Mouse (Mus musculus) forelimb bud, embryonic 11.5 days (tissue): ENCODE data around the gene Asb6.

ENCODE experiments used
- DNase-seq: peaks from one replicate; pipeline ENCODE4 v3.0.0-alpha.2; 2012; ENCODE audit warnings: low read depth, low spot score

Gene Asb6

DNA sequence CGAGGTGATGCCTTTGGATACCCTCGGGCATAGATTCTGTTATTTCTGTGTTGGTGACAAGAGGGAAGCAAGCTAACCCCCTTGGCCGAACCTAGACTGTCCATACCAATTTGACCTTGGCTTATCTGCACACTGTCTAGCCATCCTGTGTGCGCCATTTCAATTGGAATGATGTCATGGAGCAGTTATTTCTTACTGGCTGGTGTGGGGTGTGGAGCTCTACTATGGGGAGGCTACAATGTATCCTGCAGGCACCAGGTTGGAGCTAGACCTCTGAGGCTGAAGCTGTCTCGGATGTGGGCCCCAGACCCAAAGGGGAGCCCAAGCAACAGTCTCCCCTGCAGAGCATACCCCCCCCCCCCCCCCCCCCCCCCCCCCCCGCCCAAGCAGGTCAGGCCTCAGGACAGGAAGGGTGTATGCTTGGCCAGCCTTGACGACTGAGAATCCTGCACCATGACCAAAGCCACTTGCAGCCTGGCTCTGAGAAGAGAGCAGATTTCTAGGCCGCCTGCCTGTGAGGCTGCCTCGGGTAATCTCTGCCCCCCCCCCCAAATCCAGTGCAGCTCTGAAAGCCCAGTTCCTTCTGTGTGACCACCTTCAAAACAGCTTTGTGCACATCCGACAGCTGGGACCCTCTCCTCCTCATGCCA lies 4.4 kb upstream of the Asb6 start, which contains the start of gene Prrx2:
Gene Prrx2 (plus strand): TSS at position 600 of the 650 bp plus-strand sequence.
- no peak for DNase-seq

DNA sequence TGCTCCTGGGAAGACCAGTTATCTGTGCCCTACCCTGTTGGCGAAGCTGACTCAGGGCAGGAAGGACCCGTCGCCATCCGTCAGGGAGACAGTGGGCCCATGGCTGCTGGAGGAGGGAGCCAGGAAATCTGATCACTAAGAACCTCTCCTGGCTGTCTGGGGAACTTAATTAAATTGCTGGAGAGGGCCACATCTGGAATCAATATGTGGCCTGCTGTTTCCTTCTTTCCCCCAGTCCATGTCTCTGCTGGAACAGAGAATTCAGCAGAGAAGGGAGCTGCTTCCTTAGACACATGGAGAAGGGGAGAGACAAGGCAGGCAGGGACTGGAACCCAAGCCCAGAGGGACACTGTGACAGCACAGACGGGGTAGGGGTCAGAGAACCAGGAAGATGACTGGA lies 3.5 kb upstream of the Asb6 start:
- DNase-seq: peak; percentile 89

DNA sequence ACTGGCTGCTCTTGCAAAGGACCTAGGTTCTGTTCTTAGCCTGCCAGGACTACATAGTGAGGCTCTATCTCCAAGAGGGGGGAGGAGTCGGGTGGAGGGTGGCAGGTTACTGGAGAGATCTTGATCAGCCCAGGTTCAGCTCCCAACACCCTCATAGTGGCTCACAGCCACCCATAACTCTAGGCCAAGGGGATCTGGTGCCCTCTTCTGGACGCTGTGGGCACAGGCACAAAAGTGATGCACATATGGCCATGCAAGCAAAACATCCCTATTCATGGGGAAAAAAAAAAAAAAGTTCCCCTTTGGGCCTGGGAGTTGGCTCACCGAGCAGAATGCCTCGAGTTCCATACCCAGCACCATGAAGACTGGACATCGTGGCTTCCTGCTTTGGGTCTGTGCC lies 818 bp downstream of the Asb6 start:
- no peak for DNase-seq

DNA sequence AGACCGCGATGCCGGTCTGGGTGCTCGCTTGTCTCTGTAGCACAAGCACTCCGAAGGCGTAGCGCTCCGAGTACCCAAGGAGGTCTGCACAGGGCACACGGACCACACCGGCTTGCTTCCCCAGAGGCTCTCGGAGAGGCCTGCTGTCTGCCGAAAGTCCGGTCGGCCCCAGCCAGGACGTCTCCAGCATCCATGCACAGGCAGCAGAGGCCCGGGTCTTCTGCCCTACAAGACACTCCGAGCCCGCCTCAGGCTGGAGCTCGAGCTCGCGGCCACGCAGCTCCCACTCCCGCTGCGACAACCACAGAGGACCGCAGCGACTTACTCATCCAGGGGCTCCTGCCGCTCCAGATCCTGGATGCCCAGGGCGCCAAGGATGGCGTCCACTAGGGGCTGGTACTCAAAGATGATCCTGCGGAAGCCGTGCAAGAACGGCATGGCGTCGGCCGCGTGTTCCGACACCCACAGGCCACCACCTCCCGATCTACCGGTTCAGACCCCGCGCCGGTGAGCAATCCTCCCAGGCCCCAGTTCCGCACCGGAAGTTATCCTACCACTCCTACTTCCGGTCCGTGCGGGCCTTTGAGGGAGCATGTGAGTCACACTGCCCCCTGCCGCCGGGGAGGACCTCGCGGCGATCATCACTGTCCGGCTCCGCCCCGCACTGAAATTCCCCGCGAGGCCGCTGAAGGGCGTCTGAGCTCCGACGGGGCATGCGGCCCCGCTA lies 2.2 kb downstream of the Asb6 start:
- peak; percentile 97 for DNase-seq

DNA sequence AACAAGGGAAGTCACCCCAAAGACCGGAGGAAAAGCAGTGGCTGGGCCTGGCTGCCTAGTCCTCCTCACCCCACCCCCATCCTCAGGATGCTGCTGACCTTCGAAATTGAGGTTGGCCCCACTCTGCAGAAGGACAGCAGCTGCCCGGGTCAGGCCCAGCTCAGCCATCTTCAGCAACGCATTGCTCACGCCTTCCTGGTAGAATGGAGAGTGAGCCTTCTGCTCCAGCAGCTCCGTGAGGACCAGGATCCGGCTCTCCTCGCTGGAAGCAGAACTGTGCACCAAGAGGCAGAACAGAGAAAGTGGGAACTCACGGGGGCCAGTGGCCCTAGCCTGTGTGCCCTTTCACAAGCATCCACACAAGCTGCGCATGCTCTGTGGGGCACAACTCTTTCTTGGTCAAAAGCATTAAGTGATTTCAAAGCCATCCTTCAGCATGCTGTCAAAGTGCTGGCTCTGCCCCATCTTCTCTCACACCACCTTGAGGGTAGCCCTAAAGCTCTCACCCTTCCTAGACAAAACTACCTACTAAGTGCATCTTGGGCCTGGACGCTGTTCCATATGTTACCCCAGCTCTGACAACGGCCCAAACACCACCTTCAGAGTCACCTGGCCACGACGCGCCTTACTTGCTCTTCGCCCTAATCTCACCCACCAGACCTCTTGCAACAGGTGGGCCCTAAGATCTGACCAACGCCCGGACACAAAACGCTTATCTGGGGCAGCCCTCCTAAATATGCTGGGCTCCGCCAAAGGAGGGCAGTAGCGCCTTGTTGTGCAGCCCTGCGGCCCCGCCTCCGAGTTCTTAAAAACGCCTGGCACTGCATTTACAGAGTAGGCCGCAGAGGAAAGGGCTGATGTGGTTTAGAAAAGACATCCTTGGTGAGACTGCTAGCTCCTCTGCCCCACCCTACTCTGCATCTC lies 3.0 kb downstream of the Asb6 start:
- DNase-seq: no peak

DNA sequence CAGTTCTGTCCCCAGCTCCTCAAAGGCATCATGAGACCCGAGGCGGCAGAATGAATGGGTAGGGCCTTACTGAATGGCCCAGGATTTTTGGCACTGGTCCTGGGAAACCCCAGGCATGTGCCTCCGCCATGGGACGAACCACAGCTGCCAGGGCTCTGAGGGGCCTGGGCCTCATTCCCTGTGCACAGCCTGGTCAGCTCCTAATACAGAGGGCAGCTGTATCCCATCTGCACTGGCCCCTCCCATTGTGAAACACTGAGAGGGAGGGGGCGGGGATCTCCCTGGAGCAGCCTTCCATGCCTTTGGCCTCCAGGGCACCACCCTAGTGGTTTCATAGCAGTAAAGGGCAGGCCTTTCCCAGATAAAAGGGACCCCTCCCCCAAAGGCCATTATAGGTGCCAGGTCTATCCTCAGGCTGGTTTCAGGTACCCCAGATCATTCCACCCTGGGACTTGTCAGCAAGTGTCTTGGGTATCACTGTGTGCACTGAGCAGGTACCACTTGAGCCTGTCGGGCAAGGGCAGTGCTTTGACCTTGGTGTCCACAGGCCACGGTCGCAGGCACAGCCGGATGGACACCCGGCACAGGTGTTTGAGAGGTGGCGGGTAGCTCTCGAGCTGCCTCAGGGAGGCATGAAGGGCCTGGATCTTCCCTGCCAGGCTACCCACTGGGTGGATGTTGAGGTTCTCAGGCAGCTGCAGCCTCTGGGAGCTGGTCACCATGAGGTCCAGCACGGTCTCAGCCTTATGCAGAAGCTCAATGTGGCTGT lies 6.6 kb downstream of the Asb6 start:
- no peak for DNase-seq

DNA sequence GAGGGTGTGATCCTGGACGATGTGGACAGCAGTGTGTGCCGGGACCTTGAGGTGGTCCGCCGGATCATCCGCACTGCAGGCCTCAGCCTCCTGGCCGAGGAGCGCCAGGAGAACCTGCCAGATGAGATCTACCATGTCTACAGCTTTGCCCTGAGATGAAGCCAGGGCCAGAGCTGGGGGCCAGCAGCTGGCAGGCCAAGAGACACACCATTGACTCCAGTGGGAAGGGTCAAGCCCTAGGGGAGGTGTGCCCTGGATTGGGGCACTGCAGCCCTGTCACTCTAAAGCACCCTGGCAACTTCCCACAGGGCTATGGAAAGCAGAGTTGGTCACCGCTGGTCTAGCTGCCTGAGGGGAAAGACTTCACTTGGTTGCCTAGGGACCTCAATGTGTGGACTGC lies 7.7 kb downstream of the Asb6 start:
- DNase-seq: no peak

DNA sequence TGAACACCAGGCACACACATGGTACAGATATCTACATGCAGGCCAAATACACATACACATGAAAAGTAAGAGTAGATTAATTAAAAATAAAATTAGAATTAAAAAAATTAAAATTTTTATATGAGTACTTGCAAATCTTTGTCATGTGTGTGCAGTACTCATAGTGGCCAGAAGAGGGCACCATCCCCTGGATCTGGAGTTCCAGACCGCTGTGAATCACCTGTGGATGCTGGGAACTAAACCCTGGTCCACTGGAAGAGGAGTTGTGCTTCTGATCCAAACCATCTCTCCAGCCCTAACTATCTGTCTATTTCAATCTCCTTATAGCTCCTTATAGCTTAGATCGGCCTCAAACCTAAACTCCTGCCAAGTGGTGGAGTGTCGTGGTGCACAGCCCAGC lies 9.1 kb downstream of the Asb6 start:
- DNase-seq: no peak

DNA sequence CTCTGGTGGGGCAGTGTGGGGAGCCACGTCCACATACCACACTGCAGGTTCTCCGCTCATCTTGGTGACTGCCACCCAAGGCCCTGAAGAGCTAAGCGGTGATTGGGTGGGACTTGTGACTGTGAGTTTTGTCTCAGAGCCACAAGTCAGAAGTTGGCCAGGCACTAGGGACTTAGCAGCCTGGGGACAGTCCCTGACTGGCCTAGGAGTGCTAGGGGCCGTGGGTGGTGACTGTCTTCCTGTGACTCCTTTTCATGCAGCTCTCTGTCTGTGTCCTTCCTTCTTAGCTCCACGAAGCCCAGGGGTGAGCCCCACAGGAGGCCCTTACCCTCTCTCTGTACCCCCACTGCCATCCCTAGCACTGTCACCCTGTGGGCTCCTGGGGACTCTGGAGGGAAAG lies 10.3 kb downstream of the Asb6 start:
- DNase-seq: no peak

DNA sequence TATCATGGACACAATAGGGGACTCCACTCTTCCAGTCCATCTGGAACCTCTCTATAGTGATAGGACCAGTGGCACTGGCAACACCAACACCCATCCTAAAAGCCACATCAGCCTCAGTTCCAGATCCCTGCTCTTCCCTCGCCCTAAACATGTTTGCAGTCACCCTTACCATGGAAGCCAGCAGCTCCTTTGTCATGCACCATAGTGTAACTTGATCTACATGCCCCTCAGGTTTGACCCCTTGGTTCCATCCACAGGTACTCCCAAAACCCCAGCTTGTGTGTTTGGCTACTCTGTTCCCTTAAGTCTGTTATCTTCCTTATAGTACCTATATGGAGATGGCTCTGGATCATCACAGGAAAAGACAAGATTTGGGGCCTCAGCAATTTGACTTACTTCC lies 13.8 kb downstream of the Asb6 start:
- DNase-seq: no peak

DNA sequence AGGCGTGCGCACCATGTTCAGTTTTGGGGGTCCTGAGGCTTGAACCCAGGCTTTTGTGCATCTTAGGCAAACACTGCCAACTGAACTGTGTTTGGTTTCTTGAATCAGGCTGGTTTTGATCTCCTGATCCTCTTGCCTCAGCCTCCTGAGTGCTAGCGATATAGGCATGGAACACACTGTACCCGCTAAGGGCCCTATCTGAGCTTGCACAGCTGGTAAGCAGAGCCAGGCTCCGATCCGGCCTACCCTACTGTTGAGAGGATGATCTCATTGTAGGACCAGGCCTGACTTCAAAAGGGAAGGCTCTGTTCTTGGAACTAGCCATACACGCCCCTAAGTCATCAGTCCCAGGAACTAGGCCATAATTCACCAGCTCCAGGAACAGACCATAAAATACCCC lies 19.6 kb downstream of the Asb6 start:
- no peak for DNase-seq

DNA sequence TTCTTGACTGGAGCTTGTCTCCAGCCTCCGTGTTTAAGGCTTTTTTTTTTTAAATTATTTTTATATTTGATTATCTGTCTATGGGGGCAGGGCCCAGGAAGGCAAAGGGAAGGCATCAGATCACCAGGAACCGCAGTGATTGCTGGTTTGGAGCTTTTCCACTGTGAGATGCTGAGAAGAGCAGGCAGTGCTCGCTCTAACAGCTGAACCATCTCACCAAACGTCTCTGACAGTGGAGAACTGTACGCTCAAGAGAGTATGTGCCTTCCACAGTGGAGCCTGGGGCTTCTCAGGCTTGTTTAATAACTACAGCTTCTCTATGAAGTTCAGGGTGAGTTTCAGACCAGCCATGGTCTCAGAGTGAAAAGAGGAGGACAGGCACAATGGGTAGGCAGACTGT lies 20.6 kb downstream of the Asb6 start:
- DNase-seq: no peak

DNA sequence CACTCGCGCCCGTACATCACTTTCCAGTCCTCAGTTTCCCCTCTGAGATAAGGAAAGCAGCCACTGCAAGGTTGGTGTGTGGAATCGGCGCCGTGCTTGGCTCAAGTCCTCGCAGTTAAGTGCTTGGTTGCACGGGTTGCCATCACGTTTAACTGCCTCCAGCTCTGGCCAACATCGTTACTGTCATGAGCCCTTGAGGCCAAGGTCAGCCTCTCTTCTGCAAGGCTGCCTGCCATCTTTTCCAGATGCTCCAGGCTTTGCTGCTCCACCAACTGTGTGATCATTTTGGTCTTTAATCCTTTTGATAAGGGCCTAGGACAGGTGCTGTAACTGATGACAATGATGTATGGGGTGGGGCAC lies 21.9 kb downstream of the Asb6 start:
- DNase-seq: no peak

DNA sequence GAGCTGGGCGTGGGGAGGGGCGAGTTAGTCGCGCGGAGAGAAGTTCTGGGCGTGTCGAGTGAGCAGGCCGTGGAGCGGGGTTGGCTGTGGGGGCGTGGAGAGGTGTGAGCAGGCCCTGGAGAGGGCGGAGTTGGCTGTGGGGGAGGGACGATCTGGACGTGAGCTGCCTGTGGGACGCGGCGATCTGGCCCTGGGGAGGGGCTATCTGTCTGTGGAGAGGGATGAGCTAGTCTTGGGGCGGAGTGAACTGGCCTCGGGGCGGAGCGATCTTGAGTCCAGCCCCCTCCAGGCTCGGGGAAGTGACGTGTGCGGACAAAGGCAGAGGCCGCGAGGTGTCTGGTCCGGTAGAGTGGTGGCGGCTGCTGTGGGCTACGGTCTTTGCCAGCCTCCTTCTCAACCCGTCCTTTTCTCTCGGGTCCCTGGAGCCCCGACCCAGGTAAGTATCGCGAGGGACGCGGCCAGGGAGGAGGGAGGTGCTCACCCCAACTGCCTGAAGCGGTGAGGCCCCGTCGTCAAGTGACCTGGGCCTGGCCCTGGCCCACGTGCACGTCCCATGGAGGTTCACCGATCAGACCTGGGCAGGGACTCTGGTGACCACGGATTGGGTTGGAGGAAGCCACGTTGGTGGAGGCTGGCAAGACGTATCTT lies 22.4 kb downstream of the Asb6 start, which contains the start of gene Ntmt1:
Gene Ntmt1 (plus strand): TSS at position 179 of the 648 bp plus-strand sequence.
- peak; percentile 99 for DNase-seq

DNA sequence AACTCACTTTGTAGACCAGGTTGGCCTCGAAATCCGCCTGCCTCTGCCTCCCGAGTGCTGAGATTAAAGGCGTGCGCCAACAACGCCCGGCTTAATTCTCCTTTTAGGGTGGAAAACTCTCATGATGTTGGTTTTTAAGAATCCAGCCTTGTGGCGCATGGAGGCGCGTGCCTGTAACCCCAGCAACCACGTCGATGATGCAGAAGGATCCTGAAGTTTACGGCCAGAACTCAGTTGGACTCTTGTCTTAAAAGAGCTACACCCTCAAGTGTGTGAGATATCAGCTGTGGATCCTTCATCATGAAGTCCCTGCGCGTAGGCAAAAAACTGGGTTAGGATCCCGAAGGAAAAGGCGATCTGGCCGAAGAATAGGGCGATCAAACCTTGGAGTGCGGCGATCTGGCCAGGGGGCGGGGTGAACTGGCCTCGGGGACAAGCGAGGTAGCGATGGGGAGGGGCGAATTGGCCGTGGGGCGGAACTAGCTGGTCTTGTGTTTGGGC lies 22.9 kb downstream of the Asb6 start:
- no peak for DNase-seq

DNA sequence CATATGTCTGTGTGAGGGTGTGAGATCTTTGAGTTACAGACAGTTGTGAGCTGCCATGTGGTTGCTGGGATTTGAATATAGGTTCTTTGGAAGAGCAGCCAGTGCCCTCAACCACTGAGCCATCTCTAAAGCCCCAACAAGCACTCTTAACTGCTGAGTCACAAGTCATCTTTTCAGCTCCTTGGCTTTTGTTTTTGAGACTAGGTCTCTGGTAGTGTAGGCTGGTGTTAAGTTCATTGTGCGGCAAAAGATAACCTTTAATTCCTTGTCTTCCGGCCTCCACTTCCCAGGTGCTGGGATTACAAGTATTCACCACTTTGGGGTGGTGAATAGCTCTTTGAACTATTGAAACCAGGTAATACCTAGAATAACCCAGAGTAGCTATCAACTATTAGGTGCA lies 24.1 kb downstream of the Asb6 start:
- no peak for DNase-seq

DNA sequence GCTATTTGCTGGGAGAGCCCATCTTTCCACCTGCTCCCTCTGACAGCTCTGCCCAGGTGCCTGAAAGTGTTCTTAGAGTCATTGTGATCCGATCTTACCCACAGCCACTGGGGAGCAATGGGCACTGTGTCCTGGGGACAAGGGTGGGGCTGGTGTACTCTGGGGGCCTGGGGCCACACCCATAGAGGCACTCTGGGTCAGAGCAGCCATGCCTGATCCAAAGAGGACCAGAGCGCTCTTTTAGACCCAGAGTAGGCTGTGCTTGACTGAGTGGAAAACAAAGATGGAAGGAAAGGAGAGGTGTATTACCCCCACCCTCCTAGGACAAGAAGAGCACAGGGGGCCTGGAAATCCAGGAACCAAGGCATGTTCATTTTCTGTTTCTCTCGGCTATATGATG lies 26.5 kb downstream of the Asb6 start, which contains the start of gene 1700001O22Rik:
Gene 1700001O22Rik (minus strand): TSS at position 58 of the 400 bp plus-strand sequence.
- no peak for DNase-seq

DNA sequence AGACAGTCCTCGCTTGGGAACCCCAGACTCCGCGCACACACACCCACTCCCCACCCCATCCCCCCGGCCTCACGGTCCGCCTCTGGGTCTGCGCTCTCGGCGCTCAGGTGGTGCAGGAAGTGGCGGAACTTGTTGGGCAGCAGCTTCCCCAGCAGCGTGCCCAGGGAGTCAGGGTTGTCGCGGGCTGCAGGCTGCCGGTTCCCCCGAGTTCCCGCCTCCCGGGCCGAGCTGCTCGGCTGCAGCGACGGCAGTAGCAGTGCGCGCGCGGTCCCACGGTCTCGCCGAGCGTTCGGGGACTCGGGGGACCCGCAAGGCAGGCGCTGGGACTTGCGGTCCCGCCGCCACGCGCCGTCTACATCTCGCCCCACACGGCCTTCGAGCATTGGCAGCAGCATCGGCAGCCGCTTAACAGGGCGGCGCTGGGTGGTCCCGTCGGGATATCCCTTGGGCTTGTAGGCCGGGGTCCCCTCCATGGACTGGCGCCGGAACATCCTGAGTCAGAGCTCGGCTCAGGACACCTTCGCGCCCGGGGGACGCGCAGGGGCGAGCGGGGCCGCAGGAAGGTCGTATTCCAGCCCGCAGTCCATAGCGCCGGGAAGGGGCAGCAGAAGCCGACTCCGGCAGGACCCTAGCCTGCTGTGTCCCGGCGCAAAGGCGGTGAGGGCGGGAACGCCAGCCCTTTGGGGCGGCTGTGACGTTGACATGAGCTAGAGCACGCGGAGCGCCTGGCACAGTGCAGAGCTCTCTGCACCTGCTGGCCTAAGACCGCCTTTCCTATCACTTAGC lies 28.9 kb downstream of the Asb6 start:
- DNase-seq: peak; percentile 47

DNA sequence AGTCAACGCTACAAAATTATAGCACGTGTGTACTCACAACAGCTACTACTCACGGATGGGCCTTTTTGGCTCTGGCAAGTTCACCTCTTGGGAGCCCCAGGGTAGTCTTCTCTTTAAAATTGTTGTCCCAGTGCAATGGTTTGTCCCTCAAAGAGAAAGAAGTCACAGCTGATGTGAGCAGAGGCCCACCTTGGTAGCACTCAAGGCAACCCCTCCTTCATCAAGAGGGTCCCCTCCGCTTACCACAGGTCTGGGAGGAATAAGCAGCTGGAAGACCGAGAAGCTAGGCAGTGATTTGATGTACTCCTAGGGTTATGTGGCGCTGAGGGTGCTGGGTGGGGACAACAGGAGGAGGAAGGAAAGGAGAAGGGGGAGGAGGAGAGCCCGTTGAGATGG lies 29.5 kb downstream of the Asb6 start:
- no peak for DNase-seq

DNA sequence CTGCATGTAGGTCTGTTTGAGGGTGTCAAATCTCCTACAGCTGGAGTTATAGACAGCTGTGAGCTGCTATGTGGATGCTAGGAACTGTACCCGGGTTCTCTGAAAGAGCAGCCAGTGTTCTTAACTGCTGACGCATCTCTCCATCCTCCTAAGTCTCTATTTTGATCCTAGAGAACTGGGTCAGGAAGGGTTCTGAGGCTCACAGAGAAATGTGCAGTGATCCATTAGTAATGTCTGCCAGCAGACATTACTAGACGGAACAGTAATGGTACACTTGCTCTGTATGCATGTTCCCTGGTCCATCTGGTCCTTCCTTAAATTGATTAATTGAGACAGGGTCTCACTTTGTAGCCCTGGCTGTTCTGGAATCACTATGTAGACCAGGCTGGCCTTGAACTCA lies 30.7 kb downstream of the Asb6 start:
- no peak for DNase-seq
